Mouse (Mus musculus) myocyte (in vitro differentiated cells): ENCODE measurements around the gene Tppp. TPM values are rescaled to one million over a fixed set of nuclear protein-coding genes. Genes with fewer than 3 reads are reported as not detected.

Source experiments
- H3K27me3 ChIP-seq: one replicate; pipeline ENCODE4 v1.6.1; 2011; ENCODE audit not compliant: control insufficient read depth, insufficient read depth, insufficient read length
- H3K36me3 ChIP-seq: one replicate; pipeline ENCODE4 v1.6.1; 2011; ENCODE audit not compliant: control insufficient read depth, insufficient read depth
- H3K4me2 ChIP-seq: one replicate; pipeline ENCODE4 v1.6.1; 2011; ENCODE audit warnings: low read depth, control low read depth
- H3K4me3 ChIP-seq: one replicate; pipeline ENCODE4 v1.5.1; 2011; ENCODE audit warnings: mild to moderate bottlenecking, control low read depth, moderate library complexity
- H3K79me2 ChIP-seq: one replicate; pipeline ENCODE4 v1.6.1; 2011; ENCODE audit not compliant: control insufficient read depth, insufficient read depth
- H3ac ChIP-seq: one replicate; pipeline ENCODE4 v1.6.1; 2011; ENCODE audit not compliant: control insufficient read depth, insufficient read length
- CEBPB ChIP-seq: IDR thresholded peaks from 2 replicates; pipeline ENCODE4 v1.6.1; 2011; ENCODE audit warnings: mild to moderate bottlenecking, moderate library complexity; ENCODE audit not compliant: poor library complexity, insufficient read depth, severe bottlenecking
- E2F4 ChIP-seq: IDR thresholded peaks from one replicate; pipeline ENCODE4 v1.6.1; 2011; ENCODE audit warnings: mild to moderate bottlenecking, control low read depth, moderate library complexity; ENCODE audit not compliant: insufficient read depth
- MAX ChIP-seq: IDR thresholded peaks from one replicate; pipeline ENCODE4 v1.6.1; 2011; ENCODE audit warnings: low read depth, mild to moderate bottlenecking, control low read depth
- MYOD1 ChIP-seq, 3 experiments: IDR thresholded peaks; one replicate each; pipeline ENCODE4 v1.6.1; 2011; ENCODE audit warnings: control low read depth in 2 of 3, low read depth in 2 of 3, mild to moderate bottlenecking in 2 of 3, moderate library complexity in 1 of 3; ENCODE audit not compliant: insufficient read length in 2 of 3, control insufficient read depth in 1 of 3
- MYOG ChIP-seq, 3 experiments: IDR thresholded peaks; one replicate each; pipeline ENCODE4 v1.6.1; 2011; ENCODE audit warnings: control low read depth in 2 of 3, low read depth in 2 of 3, mild to moderate bottlenecking in 2 of 3; ENCODE audit not compliant: insufficient read length in 2 of 3, control insufficient read depth in 1 of 3, insufficient read depth in 1 of 3
- POLR2A ChIP-seq: IDR thresholded peaks from one replicate; pipeline ENCODE4 v1.6.1; 2011; ENCODE audit warnings: low read depth, mild to moderate bottlenecking, control low read depth, moderate library complexity; ENCODE audit not compliant: insufficient read length
- POLR2AphosphoS2 ChIP-seq: IDR thresholded peaks from one replicate; pipeline ENCODE4 v1.6.1; 2011; ENCODE audit warnings: low read depth, control low read depth; ENCODE audit not compliant: insufficient read length
- REST ChIP-seq: IDR thresholded peaks from one replicate; pipeline ENCODE4 v1.6.1; 2011; ENCODE audit warnings: mild to moderate bottlenecking, control low read depth, moderate library complexity; ENCODE audit not compliant: insufficient read depth, insufficient read length
- SRF ChIP-seq: IDR thresholded peaks from one replicate; pipeline ENCODE4 v1.6.1; 2011; ENCODE audit warnings: low read depth; ENCODE audit not compliant: control insufficient read depth, insufficient read length
- TCF12 ChIP-seq: IDR thresholded peaks from one replicate; pipeline ENCODE4 v1.6.1; 2011; ENCODE audit warnings: mild to moderate bottlenecking, control low read depth; ENCODE audit not compliant: poor library complexity, insufficient read depth, severe bottlenecking
- TCF3 ChIP-seq: IDR thresholded peaks from one replicate; pipeline ENCODE4 v1.6.1; 2011; ENCODE audit warnings: low read depth, control low read depth; ENCODE audit not compliant: insufficient read length
- USF1 ChIP-seq: IDR thresholded peaks from one replicate; pipeline ENCODE4 v1.6.1; 2011; ENCODE audit warnings: low read depth, mild to moderate bottlenecking, control low read depth, moderate library complexity
- polyA plus RNA-seq: library from polyadenylated mRNA; unstranded; fragments of >200 nt; fragmentation: generic; extraction: Trizol; gene quantifications from one replicate; pipeline ENCODE4 v1.2.1, GENCODE M21; 2012; ENCODE audit warnings: missing spikeins

Gene Tppp
- polyA plus RNA-seq, 1 experiment = not detected

DNA sequence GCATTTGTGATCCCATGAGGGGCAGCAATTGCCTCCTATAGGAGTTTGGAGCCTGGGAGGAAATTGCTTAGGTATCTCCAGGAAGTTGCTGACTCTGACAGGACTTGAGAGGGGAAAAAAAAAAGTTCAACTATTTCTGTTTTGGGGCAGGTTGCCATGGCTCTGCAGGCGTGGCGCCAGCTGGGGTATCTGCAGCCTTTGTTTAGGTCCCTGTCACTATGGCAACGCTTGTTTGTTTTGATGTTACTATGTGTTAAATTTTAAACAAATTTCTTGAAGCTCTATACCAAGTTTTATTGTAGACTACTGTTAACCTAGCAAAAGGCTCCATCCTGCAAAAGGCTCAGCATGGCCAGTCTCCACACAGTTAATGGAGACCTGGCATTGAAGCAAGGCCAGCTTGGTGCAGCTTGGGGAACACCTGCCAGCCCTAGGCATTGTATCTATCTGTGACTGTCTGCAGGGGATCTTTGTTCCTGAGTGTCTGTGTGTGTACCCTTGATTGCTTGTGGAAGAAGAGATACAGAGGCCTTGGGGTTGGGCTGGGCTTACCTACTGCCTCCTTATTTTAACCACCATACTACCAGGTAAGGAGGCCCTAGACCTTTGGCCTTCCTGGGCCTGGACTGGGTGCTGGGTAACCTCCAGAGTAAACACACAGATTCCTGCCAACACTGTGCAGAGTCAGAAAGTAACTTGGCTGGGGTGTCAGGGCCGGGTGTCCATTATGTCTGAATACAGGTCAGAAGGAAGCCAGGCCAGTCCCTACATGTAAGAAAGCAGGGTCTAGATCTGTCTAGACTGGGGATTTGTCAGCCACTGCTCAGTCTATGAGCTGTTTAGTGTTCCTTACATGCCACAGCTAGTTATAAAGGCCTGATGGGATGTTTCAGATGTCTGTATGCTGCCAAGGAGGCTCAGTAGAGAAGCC, 16.2 kb downstream of the Tppp start:
- Histone ChIP-seq H3ac (no peak overlapping the region), H3K4me2 (no peak overlapping the region)

DNA sequence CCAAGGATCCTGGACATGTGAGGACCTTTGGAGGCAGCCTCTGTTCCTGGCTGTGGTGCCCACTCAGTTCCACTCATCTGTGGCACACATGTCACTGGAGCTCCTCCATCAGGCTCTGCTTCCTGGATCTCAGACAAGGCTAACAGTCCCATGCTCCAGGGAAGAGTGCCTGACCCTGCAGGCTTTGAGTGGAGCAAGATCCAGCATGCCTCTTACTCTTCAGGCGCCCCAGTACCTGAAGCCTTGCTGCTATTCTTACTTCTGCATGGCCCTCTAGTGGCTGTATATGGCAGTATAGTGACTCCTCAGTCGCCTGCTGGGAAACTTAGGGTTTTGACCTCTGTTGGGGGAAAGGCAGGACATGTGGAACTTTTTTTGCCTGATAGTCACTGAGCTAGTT, 17.0 kb downstream of the Tppp start:
- Histone ChIP-seq H3K27me3 (peaks cover 12% of the 10 kb centered on the region), H3K4me3 (no peak overlapping the region), H3ac (no peak overlapping the region), H3K79me2 (no peaks in the 10 kb centered on the region), H3K36me3 (no peaks in the 10 kb centered on the region), H3K4me2 (no peak overlapping the region)
- TF ChIP-seq TCF3 (no peak), TCF12 (no peak), POLR2AphosphoS2 (no peak), CEBPB (no peak), MYOG (IDR thresholded peaks at IDR 0.05; ENCODE audit: control insufficient read depth in 1 of 3, insufficient read depth in 1 of 3, insufficient read length in 2 of 3, low read depth in 2 of 3) (no peak), REST (no peak), POLR2A (no peak), E2F4 (no peak), MAX (no peak), MYOD1 (IDR thresholded peaks at IDR 0.05; ENCODE audit: control insufficient read depth in 1 of 3, insufficient read length in 2 of 3, low read depth in 2 of 3) (no peak), USF1 (no peak), SRF (no peak)

More for the DNA sequence above, 16.2 kb downstream of the Tppp start:
- peaks cover 19% of the 10 kb centered on the region for H3K27me3 ChIP-seq
- H3K36me3 ChIP-seq = no peaks in the 10 kb centered on the region
- no peaks in the 10 kb centered on the region for H3K79me2 ChIP-seq
- H3K4me3 ChIP-seq = no peak overlapping the region
- no peak for TF ChIP-seq REST
- TF ChIP-seq MYOG (IDR thresholded peaks at IDR 0.05; ENCODE audit: control insufficient read depth in 1 of 3, insufficient read depth in 1 of 3, insufficient read length in 2 of 3, low read depth in 2 of 3) = no peak
- no peak for TF ChIP-seq POLR2A
- TF ChIP-seq SRF = no peak

DNA sequence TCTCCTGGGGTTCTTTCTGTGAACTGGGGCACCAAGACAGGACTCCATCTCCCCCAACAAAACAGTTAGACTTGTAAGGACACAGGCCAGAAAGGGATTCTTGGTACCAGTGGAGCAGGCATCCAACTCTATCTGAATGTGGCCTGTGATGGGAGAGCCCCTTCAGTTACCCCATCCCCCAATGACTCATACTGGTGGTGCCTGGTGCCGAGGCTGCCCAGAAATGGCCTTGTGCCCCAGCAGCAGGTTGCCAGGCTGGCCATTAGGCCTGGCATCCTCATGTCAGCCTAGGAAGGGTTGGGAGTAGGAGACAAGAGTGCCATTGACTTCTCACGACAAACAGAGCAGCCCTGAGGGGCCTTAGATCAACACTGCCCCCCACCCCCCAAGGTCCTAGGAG, 18.9 kb downstream of the Tppp start:
- Histone ChIP-seq H3ac (no peak overlapping the region), H3K36me3 (no peaks in the 10 kb centered on the region), H3K4me2 (no peak overlapping the region), H3K4me3 (no peak overlapping the region), H3K27me3 (peaks cover 8% of the 10 kb centered on the region), H3K79me2 (no peaks in the 10 kb centered on the region)
- TF ChIP-seq MYOG (IDR thresholded peaks at IDR 0.05; ENCODE audit: control insufficient read depth in 1 of 3, insufficient read depth in 1 of 3, insufficient read length in 2 of 3, low read depth in 2 of 3) (no peak), MYOD1 (IDR thresholded peaks at IDR 0.05; ENCODE audit: control insufficient read depth in 1 of 3, insufficient read length in 2 of 3, low read depth in 2 of 3) (no peak), E2F4 (no peak), MAX (no peak), REST (no peak), TCF12 (no peak), POLR2A (no peak), SRF (no peak)

DNA sequence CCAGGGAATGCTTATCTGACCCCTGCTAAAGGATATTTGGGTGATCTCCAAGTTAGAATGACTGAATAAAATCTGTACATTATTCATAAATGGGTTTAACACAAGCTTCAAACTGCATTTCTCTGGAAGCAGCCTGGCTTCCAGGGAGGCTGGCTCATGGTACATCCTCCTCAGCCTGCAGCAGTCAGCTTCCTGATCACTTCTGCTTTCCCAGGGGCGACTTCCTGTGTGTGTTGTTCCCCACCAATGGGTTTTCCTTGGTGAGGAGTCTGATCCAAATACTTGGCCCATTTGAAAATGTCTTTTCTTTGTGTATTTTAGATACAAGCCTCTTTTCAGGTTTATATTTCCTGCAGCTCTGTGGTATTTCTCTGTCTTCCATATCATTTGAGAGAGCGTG, 19.8 kb downstream of the Tppp start:
- no peak overlapping the region for H3K4me2 ChIP-seq
- TF ChIP-seq SRF (no peak), MYOD1 (IDR thresholded peaks at IDR 0.05; ENCODE audit: control insufficient read depth in 1 of 3, insufficient read length in 2 of 3, low read depth in 2 of 3) (no peak)
- H3K4me3 ChIP-seq = no peak overlapping the region
- no peaks in the 10 kb centered on the region for H3K79me2 ChIP-seq
- no peaks in the 10 kb centered on the region for H3K36me3 ChIP-seq
- H3K27me3 ChIP-seq = peaks cover 1% of the 10 kb centered on the region
- H3ac ChIP-seq = no peak overlapping the region

DNA sequence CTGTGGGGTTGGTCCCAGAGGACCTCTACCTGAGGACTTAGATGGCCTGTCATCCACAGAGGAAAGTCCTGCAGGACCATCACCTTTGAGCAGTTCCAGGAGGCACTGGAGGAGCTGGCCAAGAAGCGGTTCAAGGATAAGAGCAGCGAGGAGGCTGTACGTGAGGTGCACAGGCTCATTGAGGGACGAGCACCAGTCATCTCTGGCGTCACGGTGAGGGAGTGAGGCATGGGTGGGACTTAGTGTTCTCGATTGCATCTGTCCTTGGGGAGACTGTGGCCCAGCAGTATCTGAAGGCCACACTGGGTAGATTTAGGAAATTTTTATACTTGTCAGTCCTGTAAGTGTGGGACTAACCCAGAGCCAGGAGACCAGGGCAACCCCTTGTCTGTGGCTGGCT, 21.5 kb downstream of the Tppp start:
- H3K27me3 ChIP-seq = no peaks in the 10 kb centered on the region
- no peaks in the 10 kb centered on the region for H3K36me3 ChIP-seq
- no peak overlapping the region for H3K4me3 ChIP-seq
- H3ac ChIP-seq = no peak overlapping the region
- H3K4me2 ChIP-seq = no peak overlapping the region
- TF ChIP-seq TCF12 (no peak), USF1 (no peak), POLR2A (no peak), POLR2AphosphoS2 (no peak), TCF3 (no peak), REST (no peak), MYOG (IDR thresholded peaks at IDR 0.05; ENCODE audit: control insufficient read depth in 1 of 3, insufficient read depth in 1 of 3, insufficient read length in 2 of 3, low read depth in 2 of 3) (no peak), E2F4 (no peak), MYOD1 (IDR thresholded peaks at IDR 0.05; ENCODE audit: control insufficient read depth in 1 of 3, insufficient read length in 2 of 3, low read depth in 2 of 3) (no peak), MAX (no peak), CEBPB (no peak)
- no peaks in the 10 kb centered on the region for H3K79me2 ChIP-seq
